In the genomic region with DNA sequence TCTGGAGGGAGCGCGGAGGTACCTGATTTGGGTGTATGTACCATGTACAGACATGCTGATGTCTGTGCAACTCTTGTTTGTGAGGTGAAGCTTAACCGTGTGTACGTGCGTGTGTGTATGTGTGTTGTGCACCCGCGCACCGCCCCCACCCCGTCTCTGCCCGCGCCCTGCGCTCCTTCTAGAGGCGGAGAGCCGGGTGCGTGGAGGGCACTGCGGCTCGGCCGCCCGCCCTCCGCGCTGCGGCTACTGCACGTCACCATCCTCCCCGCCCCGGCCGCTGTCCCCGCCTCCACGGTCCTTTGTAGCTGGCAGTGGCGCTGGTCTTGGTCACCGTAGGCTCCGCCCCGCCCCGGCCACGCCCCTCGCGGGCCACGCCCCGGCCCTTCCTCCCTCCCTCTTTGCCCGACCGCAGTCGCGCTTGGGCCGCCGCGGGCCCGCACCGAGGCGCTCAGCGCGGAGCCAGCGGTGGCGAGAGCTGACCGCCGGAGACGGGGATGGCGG, we compare ENCODE assay signal across 8 mouse cellular contexts. TPM values are rescaled to one million over a fixed set of nuclear protein-coding genes. Genes with fewer than 3 reads are reported as not detected.
DNase-seq lines count a peak whose midpoint lies in the region; ATAC-seq and TF ChIP-seq lines count a peak whose summit lies in the region.
"Had no signal": no experiment of that assay in that cellular context is flagged by ENCODE, and none has a peak within 500 bp of the region (broad histone marks: within the 10 kb centered on the region; RNA-seq: fewer than 3 reads in every experiment).

A gene (plus strand): TSS at position 290 of the 501 bp plus-strand sequence.

- TF ChIP-seq POLR2A in ES-Bruce4 (IDR thresholded peaks at IDR 0.05; ENCODE audit: insufficient read depth, low read length), result no peak

- H3K4me2 ChIP-seq in neural tube, embryonic 12.5 days (replicated peaks), result peak within 1 kb of the TSS; percentile 78

- peak within 1 kb of the TSS; percentile 73 for H3K4me3 ChIP-seq in ES-Bruce4 (ENCODE audit: low read depth, low read length)
- peak within 1 kb of the TSS; percentile 80 for H3K4me3 ChIP-seq in hindbrain, embryonic 10.5 days
- H3K4me3 ChIP-seq in neural tube, embryonic 12.5 days, result peak within 1 kb of the TSS; percentile 76

- intact Hi-C loops in left cerebral cortex, postnatal 25 days (cut with DNase I), result no loop called here

- TF ChIP-seq CTCF in ES-Bruce4 (IDR thresholded peaks at IDR 0.05; ENCODE audit: low read depth, low read length), result no peak

- H3K27ac ChIP-seq in ES-Bruce4 (ENCODE audit: insufficient read depth, low read length), result no peak within 1 kb of the TSS
- peak within 1 kb of the TSS; percentile 94 for H3K27ac ChIP-seq in hindbrain, embryonic 10.5 days
- peak within 1 kb of the TSS; percentile 68; the same call in 1 of the 2 replicates for H3K27ac ChIP-seq in neural tube, embryonic 12.5 days

- TF ChIP-seq EP300 in ES-Bruce4 (IDR thresholded peaks at IDR 0.05; ENCODE audit: insufficient read depth, low read depth, low read length), result no peak

- no peaks in the 10 kb centered on the region for H3K36me3 ChIP-seq in ES-Bruce4 (ENCODE audit: control insufficient read depth, insufficient read depth, low read length, poor library complexity, severe bottlenecking)
- no peaks in the 10 kb centered on the region for H3K36me3 ChIP-seq in hindbrain, embryonic 10.5 days
- no peaks in the 10 kb centered on the region for H3K36me3 ChIP-seq in neural tube, embryonic 12.5 days

- DNase-seq in WW6 (ENCODE audit: low read depth, low spot score), result peak; percentile 45
- DNase-seq in cerebellum, postnatal 4 days (ENCODE audit: low spot score in 2 of 2), result peak; percentile 79 to 87
- DNase-seq in hindbrain, embryonic 10.5 days (ENCODE audit: low spot score), result peak; percentile 91
- DNase-seq in left cerebral cortex, postnatal 25 days (ENCODE audit: low spot score in 2 of 2), result peak; percentile 88 to 93
- no peak for DNase-seq in ovary, postnatal 10 days (ENCODE audit: low spot score)

- under 1% methylated on average over 55 of the region's 56 CpGs for WGBS in hindbrain, embryonic 10.5 days
- 1% methylated on average over 50 of the region's 56 CpGs for WGBS in neural tube, embryonic 12.5 days

- H3K9me3 ChIP-seq in ES-Bruce4 (replicated peaks; ENCODE audit: control insufficient read depth, insufficient read depth, low read length, poor library complexity, severe bottlenecking), result no peaks in the 10 kb centered on the region
- no peaks in the 10 kb centered on the region for H3K9me3 ChIP-seq in hindbrain, embryonic 10.5 days
- no peaks in the 10 kb centered on the region for H3K9me3 ChIP-seq in neural tube, embryonic 12.5 days

- ATAC-seq in neural tube, embryonic 12.5 days (ENCODE audit: low FRiP score, low read depth), result peak; percentile 67

- H3K4me1 ChIP-seq in ES-Bruce4 (ENCODE audit: control insufficient read depth, insufficient read depth, low read length), result peaks cover 5% of the 10 kb centered on the region
- H3K4me1 ChIP-seq in hindbrain, embryonic 10.5 days (replicated peaks), result peaks cover 62% of the 10 kb centered on the region
- H3K4me1 ChIP-seq in neural tube, embryonic 12.5 days, result peaks cover 54% of the 10 kb centered on the region

- H3K9ac ChIP-seq in ES-Bruce4 (ENCODE audit: low read depth, poor library complexity, severe bottlenecking), result peak within 1 kb of the TSS; percentile 33
- peak within 1 kb of the TSS; percentile 87 for H3K9ac ChIP-seq in neural tube, embryonic 12.5 days

- H3K27me3 ChIP-seq in ES-Bruce4 (ENCODE audit: control insufficient read depth, insufficient read depth, low read length, poor library complexity, severe bottlenecking), result no peaks in the 10 kb centered on the region
- peaks cover 71% of the 10 kb centered on the region for H3K27me3 ChIP-seq in hindbrain, embryonic 10.5 days (ENCODE audit: insufficient read depth, poor library complexity, severe bottlenecking)
- peaks cover 27% of the 10 kb centered on the region for H3K27me3 ChIP-seq in neural tube, embryonic 12.5 days (replicated peaks)

RNA-seq across cellular contexts. Expression of the gene that starts here (rescaled TPM):
- polyA plus RNA-seq in ES-Bruce4 (2011; ENCODE audit: insufficient read depth, insufficient read length, low read depth, missing spikeins), result 17.0 and 17.4 TPM in 2 replicates
- 178 and 407 TPM in 2 replicates for polyA plus RNA-seq in hindbrain, embryonic 10.5 days (2016; fragmentation: Nextera tagmentation; extraction: Ambion mirVana)
- 100 to 1,000 TPM; 210 to 213 TPM for total RNA-seq in left cerebral cortex, postnatal 25 days (2021)
- 660 and 714 TPM in 2 replicates for polyA plus RNA-seq in neural tube, embryonic 12.5 days (2016; fragmentation: Nextera tagmentation; extraction: Ambion mirVana)
- total RNA-seq: hematopoietic stem cell, adult 5-6 weeks had no signal
